Mouse (Mus musculus) ES-E14 (cell line): ENCODE results near the gene Ykt6.

Experiments used
- CHD2 ChIP-seq: IDR thresholded peaks from 2 replicates; pipeline ENCODE4 v1.6.1; 2014; ENCODE audit warnings: mild to moderate bottlenecking, low read depth, low read length, inconsistent platforms
- ZC3H11A ChIP-seq: IDR thresholded peaks from 2 replicates; pipeline ENCODE4 v1.6.1; 2012; ENCODE audit warnings: low read depth, mild to moderate bottlenecking, inconsistent platforms, low read length, borderline replicate concordance
- ZNF384 ChIP-seq: IDR thresholded peaks from 2 replicates; pipeline ENCODE4 v1.6.1; 2012; ENCODE audit warnings: low read depth, low read length, inconsistent platforms

DNA sequence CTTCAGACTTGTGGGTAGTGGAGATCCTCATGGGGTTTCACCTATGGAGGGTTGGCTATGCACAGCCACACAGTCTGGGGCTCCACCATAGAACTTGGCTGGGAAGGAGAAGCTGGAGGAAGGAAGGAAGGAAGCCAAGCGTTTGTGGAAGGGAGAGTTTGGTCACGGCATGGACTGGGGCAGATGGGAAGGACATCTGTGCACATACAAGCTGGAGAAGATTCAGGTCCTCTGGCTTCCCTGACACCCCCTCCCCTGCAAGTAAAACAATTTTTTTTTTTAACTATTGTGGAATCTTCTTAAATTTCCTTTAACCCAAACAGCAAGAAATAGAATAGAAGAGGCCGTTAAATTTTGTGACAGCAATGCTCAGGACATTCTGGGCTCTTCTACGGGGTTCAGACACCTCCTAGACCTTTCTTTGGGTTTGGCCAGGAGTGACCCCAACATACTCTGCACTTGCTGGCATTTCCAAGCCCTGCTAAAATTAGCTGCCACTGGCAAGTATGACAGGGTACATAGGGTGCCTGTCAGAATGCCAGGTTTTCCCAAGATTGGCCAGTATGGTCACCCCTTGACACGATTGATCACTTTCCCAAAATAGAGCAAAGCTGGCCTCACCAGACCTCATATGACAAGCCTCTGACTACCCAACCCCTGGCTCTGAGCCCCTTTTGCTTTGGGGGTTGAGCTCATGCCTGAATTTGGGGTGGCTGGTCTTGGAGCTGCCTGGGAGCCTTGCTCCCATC, 39.9 kb upstream of the Ykt6 start:
- no peak for TF ChIP-seq ZNF384
- no peak for TF ChIP-seq CHD2
- TF ChIP-seq ZC3H11A: no peak
